Mouse (Mus musculus) kidney, postnatal 36 days (tissue): Measurements from ENCODE around the gene Grasp.
A peak's percentile ranks its signal among the peaks of the same experiment; 100 is the strongest.

Experiments used
- DNase-seq, 2 experiments: peaks; one replicate each; pipeline ENCODE4 v3.0.0; 2021 to 2022; ENCODE audit warnings: mixed read lengths in 2 of 2

The Grasp gene

DNA sequence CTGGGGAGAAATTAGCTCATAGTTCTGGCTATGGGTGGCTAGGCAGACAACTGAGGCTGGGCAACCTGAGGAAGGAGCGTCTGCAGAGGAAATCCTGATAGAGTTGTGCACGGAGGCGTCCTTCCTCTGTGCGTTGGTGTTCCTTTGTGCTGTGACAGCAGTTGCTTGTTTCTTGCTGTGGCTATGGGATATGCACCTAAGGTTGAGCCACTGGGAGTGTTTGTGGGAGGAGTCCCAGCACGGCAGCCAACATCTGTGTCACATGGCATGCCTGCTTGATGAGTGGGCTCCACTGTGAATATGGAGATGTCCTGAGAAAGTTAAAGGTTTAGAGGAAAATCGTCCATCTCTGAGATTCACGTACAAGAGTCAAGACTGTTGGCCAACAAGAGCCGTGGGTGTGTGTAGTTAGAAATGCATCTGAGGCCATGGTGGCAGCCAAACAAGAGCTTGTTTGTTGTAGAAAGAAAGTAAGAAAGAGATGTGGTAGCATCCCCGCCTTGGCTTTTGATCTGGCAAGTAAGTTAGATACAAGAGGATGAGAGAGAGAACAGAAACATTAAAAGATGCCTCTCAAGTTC lies 26.3 kb downstream of the Grasp start:
- DNase-seq, result no peak

- DNase-seq, result no peak
Observed at GRCm38 (mm10) chr15:101251930-101252329, 27.9 kb downstream of the Grasp start.

DNA sequence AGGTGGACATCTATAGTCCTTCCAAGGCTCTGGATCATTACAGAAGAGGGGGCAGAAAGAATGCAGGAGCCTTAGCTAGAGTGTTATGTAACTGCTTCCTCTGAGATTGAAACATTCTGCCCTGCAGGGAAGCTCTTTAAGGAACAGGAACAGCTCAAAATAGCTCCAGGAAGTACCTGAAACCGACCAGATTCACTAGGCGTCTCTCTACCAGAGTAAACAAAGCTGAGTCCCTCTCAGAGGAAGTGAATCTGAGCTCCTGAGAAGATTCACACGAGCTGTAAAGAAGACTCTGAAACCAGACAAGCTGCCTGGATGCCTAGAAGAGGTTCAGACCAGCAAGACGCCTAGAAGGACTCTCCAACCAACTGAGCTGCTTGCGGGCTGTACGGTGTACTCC lies 28.6 kb downstream of the Grasp start:
- no peak for DNase-seq

DNA sequence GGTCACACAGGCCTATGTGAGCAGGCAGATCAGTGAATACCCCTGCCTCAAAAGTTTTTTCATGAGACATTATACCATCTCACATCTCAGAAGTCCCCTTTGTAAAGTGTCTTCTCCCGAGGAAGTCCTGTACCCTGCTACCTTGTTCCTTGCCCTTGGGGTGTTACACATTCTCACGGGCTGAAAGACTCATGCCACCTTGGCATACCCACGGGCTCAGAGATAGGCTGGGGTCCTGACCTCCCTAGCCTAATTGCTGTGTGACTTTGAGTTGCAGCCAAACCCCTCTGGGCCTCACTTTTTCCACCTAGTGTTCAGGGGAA lies 29.5 kb downstream of the Grasp start:
- DNase-seq, result no peak

- DNase-seq, result peak; percentile 88 to 89
Observed at GRCm38 (mm10) chr15:101253886-101254795, 30.2 kb downstream of the Grasp start, which contains the start of gene Nr4a1. TSS of gene Nr4a1 (plus strand) at chr15:101254269.

DNA sequence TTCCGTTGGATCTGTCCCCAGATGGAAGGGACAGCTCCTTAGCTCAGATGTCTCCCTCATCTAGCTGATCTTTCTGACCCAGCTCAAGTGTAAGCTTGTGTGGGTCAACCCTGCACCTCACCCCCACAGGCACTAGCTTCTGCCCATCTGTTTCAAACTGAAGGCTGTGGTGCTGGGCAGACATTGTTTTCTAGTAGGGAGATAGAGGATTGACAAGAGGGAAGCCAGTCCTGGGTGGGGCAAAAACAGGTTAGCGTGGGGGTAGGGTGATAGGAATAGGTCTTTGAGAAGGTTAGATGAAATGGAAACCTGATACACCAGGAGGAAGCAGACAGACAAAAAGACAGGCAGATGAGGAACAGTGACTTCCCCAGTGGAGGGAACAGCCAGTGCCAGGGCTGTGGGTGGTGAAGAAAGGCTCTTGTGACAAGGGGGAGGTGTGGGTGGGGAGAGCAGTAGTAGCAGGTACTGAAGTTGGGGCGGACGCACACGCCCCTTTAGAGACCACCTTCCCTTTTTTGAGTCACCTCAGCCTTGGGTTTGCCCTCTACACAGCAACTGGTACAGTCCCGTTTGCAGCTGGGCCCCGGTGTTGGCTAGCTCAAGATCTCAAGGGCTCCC lies 32.0 kb downstream of the Grasp start:
- DNase-seq, result no peak

- DNase-seq, result no peak
Observed at GRCm38 (mm10) chr15:101256463-101257206, 32.6 kb downstream of the Grasp start.

DNA sequence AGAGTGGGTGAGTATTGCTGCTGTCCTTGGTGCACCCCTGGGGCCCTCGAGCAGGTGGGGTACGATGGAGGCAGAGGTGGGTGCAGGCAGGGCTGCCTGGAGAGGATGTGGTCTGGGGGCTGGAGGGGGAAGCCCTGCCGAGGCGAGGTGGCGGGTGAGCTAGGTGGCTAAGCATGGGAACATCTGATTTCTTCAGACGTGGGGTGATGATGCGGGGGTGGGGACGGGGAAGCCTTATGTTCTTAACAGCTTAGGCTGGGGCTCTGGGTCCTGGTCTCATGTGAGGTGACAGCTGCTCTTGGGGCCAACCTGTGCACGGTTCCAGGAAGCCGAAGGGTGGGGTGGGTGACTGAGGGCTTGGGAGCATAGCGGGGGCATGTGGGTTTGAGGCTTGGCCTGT lies 34.4 kb downstream of the Grasp start:
- no peak for DNase-seq

DNA sequence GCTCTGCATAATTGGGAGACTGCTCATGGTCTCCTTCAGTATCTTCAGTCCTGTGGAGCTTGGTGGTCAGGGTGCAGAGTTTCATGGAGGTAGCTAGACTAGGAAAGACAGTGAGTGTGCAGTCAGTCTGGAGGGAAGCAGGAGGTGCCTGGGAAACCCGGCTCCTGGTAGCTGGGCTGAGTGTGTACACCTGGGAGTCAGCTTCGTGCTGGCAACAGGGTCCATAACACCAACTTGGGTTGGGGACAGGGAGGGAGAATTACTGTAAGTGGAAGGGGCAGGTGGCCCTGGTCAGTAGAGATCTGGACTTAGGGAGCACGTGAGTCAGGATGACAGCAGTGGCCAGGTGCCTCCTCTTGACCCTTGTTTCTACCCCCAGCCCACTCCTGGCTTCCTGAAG lies 35.9 kb downstream of the Grasp start:
- no peak for DNase-seq

DNA sequence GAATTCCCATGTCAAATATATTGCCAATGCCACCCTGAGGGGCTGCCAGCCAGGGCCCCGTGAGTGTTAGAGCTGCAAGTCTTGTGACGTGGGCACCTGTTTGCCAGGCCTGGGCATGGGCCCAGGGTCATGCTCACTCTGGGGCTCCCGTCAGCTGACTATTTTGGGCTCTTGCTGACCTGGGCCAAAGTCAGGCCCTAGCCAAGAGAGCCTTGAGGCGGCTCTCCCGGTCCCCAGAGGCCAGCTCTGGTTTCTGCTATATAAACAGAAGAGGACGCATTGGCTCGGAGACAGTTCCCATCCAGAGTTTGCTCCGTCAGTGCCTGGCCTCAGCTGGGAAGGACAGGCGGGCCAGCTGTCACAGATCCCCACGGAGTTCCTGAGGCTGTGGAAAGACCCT lies 36.4 kb downstream of the Grasp start:
- peak; percentile 64 to 69 for DNase-seq

DNA sequence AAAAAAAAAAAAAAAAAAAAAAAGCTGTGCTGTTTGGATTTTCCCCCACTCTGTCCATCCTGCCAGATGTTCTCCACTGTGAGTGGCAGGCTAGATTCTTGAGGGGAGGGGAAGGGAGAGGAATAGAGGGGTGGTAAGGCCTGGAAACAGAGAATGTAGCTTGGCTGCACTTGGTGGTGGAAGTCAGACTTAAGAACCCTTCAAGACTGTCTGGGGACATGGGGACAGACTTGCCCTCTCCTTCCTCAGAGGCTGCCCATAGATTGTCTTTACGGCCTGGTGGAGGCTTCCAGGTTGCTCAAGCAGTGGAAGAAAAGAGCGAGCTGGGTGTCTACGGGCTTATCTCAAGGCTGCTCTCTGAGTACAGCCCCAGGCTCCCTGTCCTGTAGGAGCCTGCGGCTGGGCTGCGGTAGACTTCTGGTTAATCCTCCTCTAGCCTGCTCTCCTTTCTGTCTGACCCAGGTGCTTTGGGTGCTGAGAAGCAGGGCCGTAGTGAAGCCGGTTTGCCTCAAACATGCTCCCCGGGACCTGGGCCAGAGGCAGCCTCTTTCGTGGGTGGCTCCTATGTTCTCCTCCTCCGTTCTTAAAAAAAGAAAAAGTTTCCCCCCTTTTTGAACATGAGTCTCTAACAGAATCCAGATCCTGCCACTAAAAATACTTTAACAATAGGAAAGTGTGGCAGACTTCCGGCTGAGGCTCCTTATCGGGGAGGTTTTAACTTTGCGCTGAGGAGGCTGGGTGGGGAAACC lies 37.1 kb downstream of the Grasp start:
- peak in 1 of 2 experiments; percentile 35 for DNase-seq

DNA sequence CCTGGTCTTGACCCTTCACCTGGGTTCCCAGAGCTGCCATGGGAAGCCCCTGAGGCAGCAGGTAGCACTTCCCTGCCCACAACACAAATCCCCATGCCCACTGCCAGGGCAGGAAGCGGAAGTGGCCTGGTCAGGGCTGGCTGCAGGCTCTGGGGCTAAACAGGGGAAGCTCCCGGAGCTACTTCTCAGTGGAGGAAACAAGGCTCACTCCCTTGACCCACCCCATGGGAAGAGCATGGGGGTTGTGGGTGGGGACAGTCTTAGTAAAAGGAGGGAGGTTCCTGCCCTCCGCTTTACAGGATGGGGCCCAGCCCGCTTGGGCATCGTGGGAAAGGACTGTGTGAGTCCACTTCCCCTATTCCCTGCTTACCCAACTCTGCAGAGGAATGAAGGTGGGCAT lies 38.5 kb downstream of the Grasp start:
- DNase-seq, result peak in 1 of 2 experiments; percentile 26

DNA sequence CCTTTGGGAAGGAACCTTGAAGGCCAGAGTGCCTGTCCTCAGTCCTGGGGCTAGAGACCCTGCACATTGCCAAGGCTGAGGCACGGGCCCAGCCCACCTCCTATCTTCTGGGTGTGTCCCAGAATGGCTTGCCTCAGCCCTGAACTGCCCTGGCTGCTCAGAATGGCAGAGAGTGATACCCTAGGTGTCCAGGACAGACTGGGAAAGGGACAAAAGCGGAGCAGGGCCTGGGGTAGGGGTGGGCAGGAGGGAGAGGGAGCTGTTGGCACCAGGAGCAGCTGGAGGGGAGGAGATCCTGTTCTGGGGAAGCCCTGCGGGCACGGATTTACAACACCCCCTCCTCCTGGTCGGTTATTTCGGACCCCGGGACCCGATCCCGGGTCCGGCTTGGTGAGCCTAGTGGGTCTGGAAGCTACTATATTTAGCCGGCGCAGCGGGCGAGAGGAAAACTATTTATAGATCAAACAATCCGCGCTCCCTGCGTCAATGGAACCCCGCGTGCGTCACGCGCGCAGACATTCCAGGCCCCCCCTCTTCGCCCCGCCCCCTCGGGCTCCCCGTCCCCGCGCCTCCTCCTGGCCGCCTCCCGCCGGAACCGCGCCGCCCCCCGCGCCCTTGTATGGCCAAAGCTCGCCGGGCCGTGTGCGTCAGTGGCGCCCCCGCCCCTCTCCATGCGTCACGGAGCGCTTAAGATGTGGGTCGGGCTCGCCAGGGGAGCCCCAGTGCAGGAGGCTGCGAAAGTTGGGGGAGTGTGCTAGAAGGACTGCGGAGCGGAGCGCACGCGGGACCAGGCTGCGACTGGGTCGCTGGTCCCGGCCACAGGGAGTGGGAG lies 42.4 kb downstream of the Grasp start:
- peak; percentile 96 for DNase-seq

DNA sequence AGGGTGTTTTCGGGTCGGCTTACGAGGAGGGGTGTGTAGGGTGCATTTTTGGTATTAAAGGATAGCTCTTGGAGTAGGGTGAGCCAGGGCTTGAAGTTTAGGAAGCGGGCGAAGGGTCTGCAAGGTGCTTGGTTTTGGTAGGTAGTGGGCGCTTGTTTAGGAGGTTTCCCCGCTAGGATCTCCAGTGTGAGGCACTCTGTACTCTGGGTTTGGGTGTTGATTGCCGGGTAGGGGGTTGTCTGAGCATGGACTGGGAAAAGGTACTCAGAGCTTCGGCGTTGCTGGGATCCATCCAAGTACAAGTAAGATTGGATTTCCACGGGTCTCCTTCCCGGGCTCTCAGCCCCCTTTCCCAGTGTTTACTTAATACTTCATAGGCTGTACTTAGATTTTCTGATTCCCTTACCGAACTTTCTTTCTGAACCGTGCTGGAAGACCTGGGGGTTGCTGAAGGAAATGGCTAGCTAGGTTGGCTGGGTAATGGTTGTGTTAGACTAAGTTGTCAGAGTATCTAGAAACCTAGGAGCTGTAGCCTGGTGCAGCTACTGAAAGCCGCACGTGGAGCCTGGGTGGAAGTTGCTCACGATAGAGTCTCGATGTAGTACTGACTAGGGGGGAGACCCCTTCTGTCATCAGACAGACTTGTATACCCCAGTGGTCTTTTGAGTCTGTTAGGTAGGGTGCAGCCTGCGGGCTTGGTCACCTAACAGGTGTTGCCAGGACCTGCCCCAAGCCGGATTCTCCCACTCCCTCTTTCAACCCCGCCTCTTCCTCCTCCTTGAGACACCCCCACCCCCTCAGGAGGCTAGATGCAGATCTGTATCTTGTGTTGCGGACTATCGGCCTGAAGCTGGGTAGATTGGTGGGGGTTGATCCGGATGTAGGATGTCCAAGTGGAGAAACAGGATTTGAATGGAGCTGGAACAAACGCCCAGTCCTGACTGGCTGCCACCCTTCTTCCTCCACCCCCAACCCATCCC lies 43.4 kb downstream of the Grasp start:
- peak; percentile 42 to 73 for DNase-seq

- DNase-seq, result no peak
Observed at GRCm38 (mm10) chr15:101270101-101270820, 46.3 kb downstream of the Grasp start.

DNA sequence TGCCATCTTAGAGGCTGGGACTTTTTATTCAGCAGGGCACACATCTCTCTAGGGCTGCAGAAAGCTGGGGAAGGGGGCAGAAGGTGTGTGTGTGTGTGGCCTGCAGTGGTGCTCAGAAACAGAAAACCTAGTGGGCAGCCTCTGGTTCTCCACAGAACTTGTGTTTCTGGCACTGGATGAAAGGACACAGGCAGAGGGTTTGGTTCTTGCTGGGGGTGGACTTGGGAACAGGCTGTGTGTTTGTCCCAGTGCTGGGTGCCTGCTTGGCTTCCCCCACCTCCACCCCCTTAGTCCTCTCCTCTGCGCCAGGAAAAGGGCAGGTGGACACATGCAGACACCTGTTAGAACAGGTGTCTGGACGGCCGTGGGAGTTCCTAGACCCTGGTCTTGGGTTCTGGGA lies 47.1 kb downstream of the Grasp start:
- DNase-seq, result no peak

GRCm38 (mm10) chr15:101271513-101271912 lies 47.5 kb downstream of the Grasp start:
- no peak for DNase-seq

- no peak for DNase-seq
Observed at GRCm38 (mm10) chr15:101274380-101274779, 50.4 kb downstream of the Grasp start.

GRCm38 (mm10) chr15:101277351-101277899 lies 53.4 kb downstream of the Grasp start:
- DNase-seq, result no peak
